Mouse (Mus musculus) lung, adult 2 months (tissue): Measurements from ENCODE around the gene Slc29a1. TPM values are rescaled to one million over a fixed set of nuclear protein-coding genes. Genes with fewer than 3 reads are reported as not detected.

Source experiments
- DNase-seq: peaks from one replicate; pipeline ENCODE4 v3.0.0; 2022
- H3K4me1 ChIP-seq: fragments of 200-500 bp; 2 replicates; pipeline ENCODE4 v1.6.1; 2011; ENCODE audit warnings: low read length; ENCODE audit not compliant: control insufficient read depth, insufficient read depth
- H3K4me3 ChIP-seq: fragments of 200-500 bp; replicated peaks from 2 replicates; pipeline ENCODE3; 2011; ENCODE audit warnings: low read depth, mild to moderate bottlenecking, control low read depth, low read length; ENCODE audit errors: extremely low read depth
- CTCF ChIP-seq: fragments of 200-500 bp; IDR thresholded peaks from 2 replicates; pipeline ENCODE4 v1.5.1; 2011; ENCODE audit warnings: mild to moderate bottlenecking, low read length, control low read depth; ENCODE audit not compliant: insufficient read depth
- POLR2A ChIP-seq: fragments of 200-500 bp; IDR thresholded peaks from 2 replicates; pipeline ENCODE4 v1.6.1; 2011; ENCODE audit warnings: low read depth, mild to moderate bottlenecking, control low read depth, low read length, borderline replicate concordance; ENCODE audit errors: extremely low read depth
- WGBS: fragments of 180-500 bp; shearing (Covaris S2); methylation state at CpG from one replicate; pipeline ENCODE4 v1.1.7; 2018; 5-methylcytosine and 5-hydroxymethylcytosine counted together
- polyA plus RNA-seq: library from polyadenylated mRNA; depleted of rRNA; stranded (reverse); fragments of >200 nt; gene quantifications from 2 replicates; pipeline ENCODE4 v1.2.3, GENCODE M21; 2012

The Slc29a1 gene
- polyA plus RNA-seq, 1 experiment = 185 TPM

GRCm38 (mm10) chr17:45616046-45616650 lies 16.7 kb upstream of the Slc29a1 start:
- no peak overlapping the region for H3K4me3 ChIP-seq
- TF ChIP-seq CTCF (no peak), POLR2A (no peak)
- no peak for DNase-seq
- WGBS = 63% methylated on average over 4 of the region's 4 CpGs
- peaks cover 2% of the 10 kb centered on the region; the same call in 1 of the 2 replicates for H3K4me1 ChIP-seq

GRCm38 (mm10) chr17:45612921-45613320 lies 13.5 kb upstream of the Slc29a1 start:
- Histone ChIP-seq H3K4me1 (no peaks in the 10 kb centered on the region; the same call in none of the 2 replicates), H3K4me3 (no peak overlapping the region)
- DNase-seq = no peak
- WGBS = 68% methylated on average over 7 of the region's 7 CpGs
- TF ChIP-seq POLR2A = no peak
- no peak for TF ChIP-seq CTCF

- DNase-seq = no peak
- no peak overlapping the region for H3K4me3 ChIP-seq
- 67% methylated on average over 8 of the region's 8 CpGs for WGBS
- H3K4me1 ChIP-seq = no peaks in the 10 kb centered on the region; the same call in none of the 2 replicates
- no peak for TF ChIP-seq POLR2A
- TF ChIP-seq CTCF = no peak
Measured at GRCm38 (mm10) chr17:45612008-45612407, 12.6 kb upstream of the Slc29a1 start.

- H3K4me1 ChIP-seq = no peaks in the 10 kb centered on the region; the same call in none of the 2 replicates
- TF ChIP-seq CTCF (no peak), POLR2A (no peak)
- no peak for DNase-seq
- 24% methylated on average over 5 of the region's 5 CpGs for WGBS
- H3K4me3 ChIP-seq = no peak overlapping the region
Measured at GRCm38 (mm10) chr17:45610144-45610866, 10.9 kb upstream of the Slc29a1 start.

GRCm38 (mm10) chr17:45608396-45608795 lies 9.0 kb upstream of the Slc29a1 start:
- Histone ChIP-seq H3K4me3 (no peak overlapping the region), H3K4me1 (no peaks in the 10 kb centered on the region; the same call in none of the 2 replicates)
- WGBS = 83% methylated on average over 4 of the region's 4 CpGs
- TF ChIP-seq POLR2A (no peak), CTCF (no peak)
- DNase-seq = no peak

GRCm38 (mm10) chr17:45606992-45607879 lies 7.8 kb upstream of the Slc29a1 start:
- no peak overlapping the region for H3K4me3 ChIP-seq
- no peak for TF ChIP-seq POLR2A
- no peak for TF ChIP-seq CTCF
- WGBS = 75% methylated on average over 15 of the region's 15 CpGs
- no peak for DNase-seq
- H3K4me1 ChIP-seq = no peaks in the 10 kb centered on the region; the same call in none of the 2 replicates

GRCm38 (mm10) chr17:45602984-45603383 lies 3.6 kb upstream of the Slc29a1 start:
- TF ChIP-seq CTCF = no peak
- no peak for TF ChIP-seq POLR2A
- no peaks in the 10 kb centered on the region for H3K4me1 ChIP-seq
- WGBS = 94% methylated on average over 3 of the region's 3 CpGs
- DNase-seq = no peak
- H3K4me3 ChIP-seq = no peak overlapping the region

- Histone ChIP-seq H3K4me1 (peaks cover 4% of the 10 kb centered on the region), H3K4me3 (no peak within 1 kb of the TSS)
- DNase-seq = no peak
- TF ChIP-seq POLR2A = no peak
- no peak for TF ChIP-seq CTCF
- WGBS = 76% methylated on average over 6 of the region's 6 CpGs
Measured at GRCm38 (mm10) chr17:45601877-45602304, 2.5 kb upstream of the Slc29a1 start, which contains the start of gene Mymx. TSS of gene Mymx (minus strand) at chr17:45602102.

GRCm38 (mm10) chr17:45601325-45601724 lies 1.9 kb upstream of the Slc29a1 start:
- TF ChIP-seq CTCF (no peak), POLR2A (no peak)
- no peak for DNase-seq
- peaks cover 10% of the 10 kb centered on the region for H3K4me1 ChIP-seq
- no peak overlapping the region for H3K4me3 ChIP-seq
- 44% methylated on average over 22 of the region's 22 CpGs for WGBS
